Mouse (Mus musculus): ENCODE results near the gene Zbtb2. TPM values are rescaled to one million over a fixed set of nuclear protein-coding genes. Genes with fewer than 3 reads are reported as not detected.

The Zbtb2 gene
- polyA plus RNA-seq, 1 experiment from 2014 or later = 21.8 TPM

DNA sequence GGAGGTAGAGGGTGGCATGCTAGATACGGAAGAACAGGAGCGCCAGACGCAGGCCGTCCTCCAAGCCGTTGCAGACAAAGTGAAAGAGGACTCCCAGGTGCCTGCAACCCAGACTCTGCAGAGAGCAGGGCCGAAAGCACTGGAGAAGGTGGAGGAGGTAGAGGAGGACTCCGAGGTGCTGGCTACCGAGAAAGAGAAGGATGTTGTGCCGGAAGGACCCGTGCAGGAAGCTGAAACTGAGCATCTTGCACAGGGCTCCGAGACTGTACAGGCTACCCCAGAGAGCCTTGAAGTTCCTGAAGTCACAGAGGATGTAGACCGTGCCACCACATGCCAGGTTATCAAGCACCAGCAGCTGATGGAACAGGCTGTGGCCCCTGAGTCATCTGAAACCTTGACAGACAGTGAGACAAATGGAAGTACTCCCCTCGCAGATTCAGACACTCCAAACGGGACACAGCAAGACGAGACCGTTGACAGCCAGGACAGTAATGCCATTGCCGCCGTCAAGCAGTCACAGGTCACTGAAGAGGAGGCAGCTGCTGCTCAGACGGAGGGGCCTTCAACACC lies 31.9 kb downstream of the Zbtb2 start:
- H3K36me3 ChIP-seq (ENCODE audit: control insufficient read depth, insufficient read depth, low read length) = no peaks in the 10 kb centered on the region
- H3K9ac ChIP-seq (ENCODE audit: low read length) = no peak overlapping the region
- no peaks in the 10 kb centered on the region for H3K9me3 ChIP-seq (ENCODE audit: control insufficient read depth, low read length)
- H3K4me3 ChIP-seq (ENCODE audit: low read depth, low read length) = no peak overlapping the region
- WGBS = 94% methylated on average over 19 of the region's 19 CpGs
- no peaks in the 10 kb centered on the region for H3K27me3 ChIP-seq (ENCODE audit: control insufficient read depth, insufficient read depth, low read length)
- H3K4me2 ChIP-seq (ENCODE audit: low read depth, low read length, severe bottlenecking) = no peak overlapping the region
- H3K4me1 ChIP-seq (replicated peaks; ENCODE audit: control insufficient read depth, insufficient read depth, low read length) = no peaks in the 10 kb centered on the region
- H3K27ac ChIP-seq (ENCODE audit: low read depth, low read length) = no peak overlapping the region
- ATAC-seq (replicated peaks; ENCODE audit: low FRiP score) (no peak), DNase-seq (ENCODE audit: low spot score) (peak; percentile 38)

DNA sequence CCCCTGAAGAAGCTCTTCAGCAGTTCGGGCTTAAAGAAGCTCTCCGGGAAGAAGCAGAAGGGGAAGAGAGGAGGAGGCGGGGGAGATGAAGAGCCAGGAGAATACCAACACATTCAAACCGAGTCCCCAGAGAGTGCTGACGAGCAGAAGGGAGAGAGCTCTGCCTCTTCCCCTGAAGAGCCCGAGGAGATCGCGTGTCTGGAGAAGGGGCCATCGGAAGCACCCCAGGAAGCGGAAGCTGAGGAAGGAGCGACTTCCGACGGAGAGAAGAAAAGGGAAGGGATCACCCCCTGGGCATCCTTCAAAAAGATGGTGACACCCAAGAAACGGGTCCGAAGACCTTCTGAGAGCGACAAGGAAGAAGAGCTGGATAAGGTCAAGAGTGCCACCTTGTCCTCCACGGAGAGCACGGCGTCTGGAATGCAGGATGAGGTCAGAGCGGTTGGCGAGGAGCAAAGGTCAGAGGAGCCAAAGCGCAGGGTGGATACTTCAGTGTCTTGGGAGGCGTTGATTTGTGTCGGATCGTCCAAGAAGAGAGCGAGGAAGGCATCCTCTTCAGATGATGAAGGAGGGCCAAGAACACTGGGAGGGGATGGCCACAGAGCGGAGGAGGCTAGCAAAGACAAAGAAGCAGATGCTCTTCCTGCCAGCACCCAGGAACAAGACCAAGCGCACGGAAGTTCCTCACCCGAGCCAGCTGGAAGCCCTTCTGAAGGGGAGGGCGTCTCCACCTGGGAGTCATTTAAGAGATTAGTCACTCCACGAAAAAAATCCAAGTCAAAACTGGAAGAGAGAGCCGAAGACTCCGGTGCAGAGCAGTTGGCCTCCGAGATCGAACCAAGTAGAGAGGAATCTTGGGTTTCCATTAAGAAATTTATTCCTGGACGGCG lies 33.3 kb downstream of the Zbtb2 start:
- DNase-seq (ENCODE audit: low spot score) (peak; percentile 35), ATAC-seq (replicated peaks; ENCODE audit: low FRiP score) (no peak)
- Histone ChIP-seq H3K36me3 (ENCODE audit: control insufficient read depth, insufficient read depth, low read length) (no peaks in the 10 kb centered on the region), H3K27ac (ENCODE audit: low read depth, low read length) (no peak overlapping the region), H3K27me3 (ENCODE audit: control insufficient read depth, insufficient read depth, low read length) (no peaks in the 10 kb centered on the region), H3K9ac (ENCODE audit: low read length) (no peak overlapping the region), H3K4me3 (ENCODE audit: low read depth, low read length) (no peak overlapping the region), H3K4me1 (replicated peaks; ENCODE audit: control insufficient read depth, insufficient read depth, low read length) (no peaks in the 10 kb centered on the region), H3K9me3 (ENCODE audit: control insufficient read depth, low read length) (no peaks in the 10 kb centered on the region), H3K4me2 (ENCODE audit: low read depth, low read length, severe bottlenecking) (no peak overlapping the region)
- WGBS = 90% methylated on average over 38 of the region's 38 CpGs

DNA sequence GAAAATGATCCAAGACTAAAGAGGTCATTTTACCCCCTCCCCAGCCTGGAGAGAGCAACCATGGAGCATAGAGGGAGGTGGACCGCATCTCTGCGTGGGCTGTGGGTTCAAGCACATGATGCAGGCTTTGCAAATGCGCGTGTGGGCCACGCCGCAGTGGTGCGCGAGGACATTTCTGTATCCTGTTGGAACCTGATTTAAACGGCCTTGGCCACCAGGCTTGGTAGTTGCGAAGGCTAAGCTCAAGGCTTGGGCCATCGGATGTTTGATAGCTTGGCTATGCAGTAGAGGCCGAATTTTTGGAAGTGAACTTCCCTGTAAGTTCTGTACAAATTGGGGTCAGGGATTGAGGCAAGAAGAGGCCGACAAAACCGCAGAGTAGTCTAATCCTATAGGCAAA lies 40.3 kb downstream of the Zbtb2 start:
- WGBS = 94% methylated on average over 14 of the region's 14 CpGs
- Histone ChIP-seq H3K27ac (ENCODE audit: low read depth, low read length) (no peak overlapping the region), H3K9me3 (ENCODE audit: control insufficient read depth, low read length) (no peaks in the 10 kb centered on the region), H3K4me1 (replicated peaks; ENCODE audit: control insufficient read depth, insufficient read depth, low read length) (no peaks in the 10 kb centered on the region), H3K4me3 (ENCODE audit: low read depth, low read length) (no peak overlapping the region), H3K9ac (ENCODE audit: low read length) (no peak overlapping the region), H3K36me3 (ENCODE audit: control insufficient read depth, insufficient read depth, low read length) (no peaks in the 10 kb centered on the region), H3K27me3 (ENCODE audit: control insufficient read depth, insufficient read depth, low read length) (no peaks in the 10 kb centered on the region), H3K4me2 (ENCODE audit: low read depth, low read length, severe bottlenecking) (no peak overlapping the region)
- peak; percentile 46 for DNase-seq (ENCODE audit: low spot score)
- ATAC-seq (replicated peaks; ENCODE audit: low FRiP score) = no peak

DNA sequence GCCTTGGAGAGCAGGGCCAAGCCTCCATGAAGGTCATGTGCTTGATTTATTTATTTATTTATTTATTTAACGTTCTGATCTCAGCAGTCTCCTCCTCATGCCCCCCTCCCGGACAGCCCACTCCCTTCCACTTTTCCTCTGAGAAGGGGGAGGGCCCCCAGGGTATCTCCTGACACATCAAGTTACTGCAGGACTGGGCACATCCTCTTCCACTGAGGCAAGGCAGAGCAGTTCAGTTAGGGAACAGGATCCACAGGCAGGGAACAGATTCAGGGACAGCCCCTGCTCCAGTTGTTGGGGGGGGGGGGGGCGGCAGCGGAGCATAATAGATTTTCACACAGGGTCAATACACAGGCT lies 40.8 kb downstream of the Zbtb2 start:
- Histone ChIP-seq H3K27ac (ENCODE audit: low read depth, low read length) (no peak overlapping the region), H3K4me3 (ENCODE audit: low read depth, low read length) (no peak overlapping the region), H3K9ac (ENCODE audit: low read length) (no peak overlapping the region), H3K27me3 (ENCODE audit: control insufficient read depth, insufficient read depth, low read length) (no peaks in the 10 kb centered on the region), H3K4me1 (replicated peaks; ENCODE audit: control insufficient read depth, insufficient read depth, low read length) (no peaks in the 10 kb centered on the region), H3K36me3 (ENCODE audit: control insufficient read depth, insufficient read depth, low read length) (no peaks in the 10 kb centered on the region), H3K9me3 (ENCODE audit: control insufficient read depth, low read length) (no peaks in the 10 kb centered on the region), H3K4me2 (ENCODE audit: low read depth, low read length, severe bottlenecking) (no peak overlapping the region)
- DNase-seq (ENCODE audit: low spot score) (no peak), ATAC-seq (replicated peaks; ENCODE audit: low FRiP score) (peak; percentile 55)
- WGBS = 81% methylated on average over 4 of the region's 4 CpGs

DNA sequence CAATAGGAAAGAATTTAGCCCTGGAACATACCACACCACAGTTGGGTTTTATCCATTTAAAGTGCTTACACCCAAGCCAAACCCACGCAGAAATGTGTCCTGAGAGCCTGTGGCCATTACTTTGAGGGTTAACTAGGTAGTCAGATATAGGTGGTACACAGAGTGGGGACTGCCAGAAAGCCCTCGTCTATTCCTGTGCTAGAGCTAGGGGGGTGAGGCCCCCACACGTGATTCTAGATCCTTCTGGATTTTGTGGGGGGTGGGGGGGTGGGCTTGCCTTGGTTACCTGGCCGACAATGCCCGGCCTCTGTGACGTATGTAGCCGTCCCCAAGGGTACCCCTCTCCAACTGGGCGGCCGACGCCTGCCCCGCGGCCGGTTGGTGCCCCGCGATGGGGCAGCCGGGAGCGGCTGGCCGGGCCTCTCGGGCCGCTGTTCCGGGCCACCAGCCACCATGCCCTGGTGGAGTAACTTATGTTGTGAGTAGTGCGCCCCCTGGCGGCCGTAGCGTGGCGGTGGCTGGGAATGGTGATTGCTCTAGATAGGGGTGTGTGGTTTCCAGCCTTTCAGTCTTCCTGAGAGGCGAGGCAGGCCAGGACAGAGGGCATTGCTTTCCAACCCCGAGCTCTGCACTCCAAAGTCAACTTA lies 41.3 kb downstream of the Zbtb2 start:
- Histone ChIP-seq H3K4me2 (ENCODE audit: low read depth, low read length, severe bottlenecking) (peak overlapping the region; percentile 60), H3K9me3 (ENCODE audit: control insufficient read depth, low read length) (no peaks in the 10 kb centered on the region), H3K4me3 (ENCODE audit: low read depth, low read length) (peak overlapping the region; percentile 22; the same call in 1 of the 2 replicates), H3K9ac (ENCODE audit: low read length) (peak overlapping the region; percentile 37; the same call in 1 of the 2 replicates), H3K27me3 (ENCODE audit: control insufficient read depth, insufficient read depth, low read length) (no peaks in the 10 kb centered on the region), H3K4me1 (replicated peaks; ENCODE audit: control insufficient read depth, insufficient read depth, low read length) (no peaks in the 10 kb centered on the region), H3K36me3 (ENCODE audit: control insufficient read depth, insufficient read depth, low read length) (no peaks in the 10 kb centered on the region), H3K27ac (ENCODE audit: low read depth, low read length) (no peak overlapping the region)
- peak; percentile 91 for ATAC-seq (replicated peaks; ENCODE audit: low FRiP score)
- 5% methylated on average over 28 of the region's 28 CpGs for WGBS
- DNase-seq (ENCODE audit: low spot score) = peak; percentile 94

DNA sequence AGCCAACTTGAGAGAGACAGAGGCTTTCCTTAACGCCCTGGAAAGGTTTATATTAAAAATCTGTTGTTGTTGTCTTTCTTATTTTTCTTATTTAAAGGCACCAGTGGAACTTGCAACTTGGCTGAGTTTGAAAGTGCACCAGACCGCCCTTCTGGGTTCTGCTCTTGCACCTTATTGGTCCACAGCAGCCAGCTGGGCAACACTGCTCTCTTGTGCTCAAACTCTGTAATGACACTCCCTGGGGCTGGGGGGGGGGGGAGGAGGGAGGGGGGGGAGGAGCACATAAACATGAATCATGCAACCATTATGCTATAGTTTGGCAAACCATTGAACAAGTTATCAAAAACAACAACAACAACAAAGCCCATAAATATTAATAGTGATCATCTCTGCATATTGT lies 46.5 kb downstream of the Zbtb2 start:
- Histone ChIP-seq H3K9me3 (ENCODE audit: control insufficient read depth, low read length) (no peaks in the 10 kb centered on the region), H3K36me3 (ENCODE audit: control insufficient read depth, insufficient read depth, low read length) (no peaks in the 10 kb centered on the region), H3K4me2 (ENCODE audit: low read depth, low read length, severe bottlenecking) (no peak overlapping the region), H3K9ac (ENCODE audit: low read length) (no peak overlapping the region), H3K4me3 (ENCODE audit: low read depth, low read length) (no peak overlapping the region), H3K27me3 (ENCODE audit: control insufficient read depth, insufficient read depth, low read length) (no peaks in the 10 kb centered on the region), H3K4me1 (replicated peaks; ENCODE audit: control insufficient read depth, insufficient read depth, low read length) (0 out of 2 replicates have a peak, but pooled peaks cover 1% of the 10 kb centered on the region), H3K27ac (ENCODE audit: low read depth, low read length) (no peak overlapping the region)
- DNase-seq (ENCODE audit: low spot score) (peak; percentile 71), ATAC-seq (replicated peaks; ENCODE audit: low FRiP score) (no peak)
- WGBS = 25% methylated on average over 2 of the region's 2 CpGs

DNA sequence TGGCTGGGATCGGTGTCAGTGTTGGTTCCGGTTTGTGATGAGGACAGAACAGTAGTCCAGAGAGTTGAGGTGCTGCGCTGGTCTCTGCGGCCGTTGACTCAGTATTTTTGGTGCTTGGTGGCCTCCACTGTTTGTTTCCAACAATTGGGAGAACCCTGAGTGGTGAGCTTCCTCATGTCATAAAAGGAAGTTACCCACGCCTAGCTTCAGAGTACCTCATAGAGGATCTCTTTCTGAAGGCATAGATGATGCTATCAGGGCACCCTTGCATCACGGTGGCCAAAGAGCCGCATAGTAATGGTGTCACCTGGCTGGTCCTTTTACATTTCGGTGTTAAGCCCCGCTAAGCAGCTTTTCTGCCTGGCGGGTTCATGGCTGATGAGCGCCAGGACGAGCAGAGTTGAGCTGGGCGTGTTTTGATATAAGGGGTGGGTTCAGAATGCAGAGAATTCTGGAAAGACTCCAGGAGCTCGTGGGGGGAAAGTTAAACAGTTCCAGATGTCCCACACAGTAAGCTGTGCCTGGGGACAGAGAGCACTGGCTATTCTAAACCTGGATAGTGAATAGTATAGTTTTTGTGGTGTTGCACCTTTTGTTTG lies 48.9 kb downstream of the Zbtb2 start:
- H3K9me3 ChIP-seq (ENCODE audit: control insufficient read depth, low read length) = no peaks in the 10 kb centered on the region
- H3K4me3 ChIP-seq (ENCODE audit: low read depth, low read length) = no peak overlapping the region
- H3K36me3 ChIP-seq (ENCODE audit: control insufficient read depth, insufficient read depth, low read length) = no peaks in the 10 kb centered on the region
- 55% methylated on average over 15 of the region's 15 CpGs for WGBS
- DNase-seq (ENCODE audit: low spot score) = no peak
- H3K9ac ChIP-seq (ENCODE audit: low read length) = no peak overlapping the region
- no peak overlapping the region for H3K27ac ChIP-seq (ENCODE audit: low read depth, low read length)
- ATAC-seq (replicated peaks; ENCODE audit: low FRiP score) = no peak
- H3K4me1 ChIP-seq (replicated peaks; ENCODE audit: control insufficient read depth, insufficient read depth, low read length) = peaks cover 3% of the 10 kb centered on the region; the same call in 1 of the 2 replicates
- H3K27me3 ChIP-seq (ENCODE audit: control insufficient read depth, insufficient read depth, low read length) = no peaks in the 10 kb centered on the region
- no peak overlapping the region for H3K4me2 ChIP-seq (ENCODE audit: low read depth, low read length, severe bottlenecking)

DNA sequence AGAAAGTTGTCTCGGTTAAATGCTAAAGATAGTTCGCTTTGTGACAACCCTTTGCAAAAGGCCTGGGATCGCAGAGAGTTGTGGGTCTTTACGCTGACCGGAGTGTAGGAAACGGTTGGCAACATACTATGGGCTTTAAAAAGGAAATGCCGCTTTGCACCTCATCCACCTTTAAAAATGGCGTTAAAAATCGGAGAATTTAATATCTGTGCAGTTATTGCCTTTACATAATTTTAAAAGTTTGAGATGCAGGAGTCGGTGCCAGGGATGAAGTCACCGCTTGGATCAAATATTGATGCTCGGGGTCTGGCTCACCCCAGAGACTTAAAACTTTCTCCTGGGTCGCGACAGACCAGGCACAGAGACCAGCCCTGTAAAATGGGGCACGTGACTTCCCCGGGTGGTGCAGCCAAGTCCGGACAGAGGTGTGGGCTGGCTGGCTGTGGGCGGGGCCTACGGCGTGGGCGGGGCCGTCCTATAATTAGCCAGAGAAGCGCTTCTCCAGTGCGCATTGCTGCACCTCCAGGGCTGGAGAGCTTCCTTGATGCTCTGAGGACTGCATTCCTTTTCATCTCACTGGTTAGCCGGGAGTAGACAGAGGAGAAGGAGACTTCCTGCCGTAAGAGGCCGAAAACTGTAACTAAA lies 53.7 kb downstream of the Zbtb2 start:
- ATAC-seq (replicated peaks; ENCODE audit: low FRiP score) = peak; percentile 92
- Histone ChIP-seq H3K4me1 (replicated peaks; ENCODE audit: control insufficient read depth, insufficient read depth, low read length) (peaks cover 4% of the 10 kb centered on the region; the same call in 1 of the 2 replicates), H3K4me3 (ENCODE audit: low read depth, low read length) (peak overlapping the region; percentile 24), H3K36me3 (ENCODE audit: control insufficient read depth, insufficient read depth, low read length) (no peaks in the 10 kb centered on the region), H3K9ac (ENCODE audit: low read length) (no peak overlapping the region), H3K27ac (ENCODE audit: low read depth, low read length) (no peak overlapping the region), H3K9me3 (ENCODE audit: control insufficient read depth, low read length) (no peaks in the 10 kb centered on the region), H3K4me2 (ENCODE audit: low read depth, low read length, severe bottlenecking) (peak overlapping the region; percentile 61), H3K27me3 (ENCODE audit: control insufficient read depth, insufficient read depth, low read length) (no peaks in the 10 kb centered on the region)
- WGBS = 10% methylated on average over 27 of the region's 27 CpGs
- peak; percentile 88 for DNase-seq (ENCODE audit: low spot score)
